ENCODE assay signal across 23 mouse cellular contexts in genomic region chr13:70979344-70979743, GRCm38 (mm10).
A peak's percentile ranks its signal among the peaks of the same experiment; 100 is the strongest.
DNase-seq lines count a peak whose midpoint lies in the region; ATAC-seq and TF ChIP-seq lines count a peak whose summit lies in the region.
"Had no signal": no experiment of that assay in that cellular context is flagged by ENCODE, and none has a peak within 500 bp of the region (broad histone marks: within the 10 kb centered on the region; RNA-seq: fewer than 3 reads in every experiment).

No protein-coding gene starts in this region.

- WGBS in forebrain, embryonic 11.5 days = 88% methylated on average over 1 of the region's 1 CpGs
- WGBS in forebrain, embryonic 15.5 days = 87% methylated on average over 1 of the region's 1 CpGs
- WGBS in midbrain, embryonic 12.5 days = 89% methylated on average over 1 of the region's 1 CpGs
- WGBS in midbrain, postnatal 0 days = 80% methylated on average over 1 of the region's 1 CpGs
- 95% methylated on average over 1 of the region's 1 CpGs for WGBS in midbrain, embryonic 13.5 days

- no peak for DNase-seq in forebrain, embryonic 11.5 days (ENCODE audit: low spot score)
- DNase-seq in midbrain, postnatal 0 days (ENCODE audit: low spot score) = no peak
- peak; percentile 28 for DNase-seq in WW6 (ENCODE audit: low read depth, low spot score)
- DNase-seq in heart, adult 9 months (ENCODE audit: low spot score in 2 of 2) = no peak
- no peak for DNase-seq in thymus, postnatal 36 days
- DNase-seq: adrenal gland, postnatal 25 days; cerebellum, adult 11 months; cerebellum, adult 9-11 months; gastrocnemius, adult 2 months; kidney, postnatal 4 days; liver, postnatal 0 days; thymus, postnatal 14 days had no signal

- ATAC-seq in forebrain, embryonic 11.5 days (replicated peaks; ENCODE audit: low FRiP score) = peak; percentile 90
- no peak for ATAC-seq in forebrain, embryonic 15.5 days (replicated peaks)
- peak; percentile 87 for ATAC-seq in midbrain, embryonic 12.5 days (ENCODE audit: low FRiP score, low read depth)
- ATAC-seq in midbrain, postnatal 0 days (ENCODE audit: low FRiP score) = no peak
- peak; percentile 56 for ATAC-seq in midbrain, embryonic 13.5 days
- ATAC-seq: intestine, embryonic 16.5 days; liver, postnatal 0 days; lung, postnatal 0 days had no signal

- no peak for TF ChIP-seq CTCF in midbrain, postnatal 0 days (IDR thresholded peaks at IDR 0.05)

- no peaks in the 10 kb centered on the region for H3K27me3 ChIP-seq in forebrain, embryonic 11.5 days (ENCODE audit: control insufficient read depth, insufficient read depth, low read length)
- H3K27me3 ChIP-seq in forebrain, embryonic 15.5 days = no peaks in the 10 kb centered on the region
- H3K27me3 ChIP-seq in midbrain, embryonic 12.5 days = no peaks in the 10 kb centered on the region
- no peaks in the 10 kb centered on the region for H3K27me3 ChIP-seq in midbrain, postnatal 0 days (ENCODE audit: insufficient read depth, low read length)
- H3K27me3 ChIP-seq in midbrain, embryonic 13.5 days = no peaks in the 10 kb centered on the region
- H3K27me3 ChIP-seq: kidney, embryonic 15.5 days; limb, embryonic 12.5 days had no signal

- H3K36me3 ChIP-seq in forebrain, embryonic 11.5 days (ENCODE audit: control insufficient read depth, insufficient read depth, low read length) = no peaks in the 10 kb centered on the region
- H3K36me3 ChIP-seq in forebrain, embryonic 15.5 days = no peaks in the 10 kb centered on the region
- no peaks in the 10 kb centered on the region for H3K36me3 ChIP-seq in midbrain, embryonic 12.5 days
- no peaks in the 10 kb centered on the region for H3K36me3 ChIP-seq in midbrain, postnatal 0 days (ENCODE audit: insufficient read depth, low read length)
- no peaks in the 10 kb centered on the region for H3K36me3 ChIP-seq in midbrain, embryonic 13.5 days
- H3K36me3 ChIP-seq: kidney, embryonic 15.5 days; limb, embryonic 12.5 days had no signal

- no peak overlapping the region for H3K4me3 ChIP-seq in forebrain, embryonic 11.5 days (ENCODE audit: low read depth, low read length)
- H3K4me3 ChIP-seq in forebrain, embryonic 15.5 days = no peak overlapping the region
- no peak overlapping the region for H3K4me3 ChIP-seq in midbrain, embryonic 12.5 days
- H3K4me3 ChIP-seq in midbrain, postnatal 0 days (ENCODE audit: low read depth, low read length) = no peak overlapping the region
- no peak overlapping the region for H3K4me3 ChIP-seq in midbrain, embryonic 13.5 days (replicated peaks)
- H3K4me3 ChIP-seq: gastrocnemius, adult 2 months; kidney, embryonic 15.5 days; limb, embryonic 12.5 days had no signal

- H3K9me3 ChIP-seq in forebrain, embryonic 11.5 days (ENCODE audit: control insufficient read depth, low read length) = no peaks in the 10 kb centered on the region
- H3K9me3 ChIP-seq in forebrain, embryonic 15.5 days = no peaks in the 10 kb centered on the region
- H3K9me3 ChIP-seq in midbrain, embryonic 12.5 days = no peaks in the 10 kb centered on the region
- no peaks in the 10 kb centered on the region for H3K9me3 ChIP-seq in midbrain, postnatal 0 days (ENCODE audit: low read length)
- no peaks in the 10 kb centered on the region for H3K9me3 ChIP-seq in midbrain, embryonic 13.5 days
- H3K9me3 ChIP-seq: kidney, embryonic 15.5 days; limb, embryonic 12.5 days had no signal

- no peak overlapping the region for H3K9ac ChIP-seq in forebrain, embryonic 11.5 days (ENCODE audit: low read length)
- H3K9ac ChIP-seq in forebrain, embryonic 15.5 days (replicated peaks) = no peak overlapping the region
- no peak overlapping the region for H3K9ac ChIP-seq in midbrain, embryonic 12.5 days (replicated peaks)
- H3K9ac ChIP-seq in midbrain, postnatal 0 days (replicated peaks; ENCODE audit: low read length, poor library complexity, severe bottlenecking) = no peak overlapping the region
- no peak overlapping the region for H3K9ac ChIP-seq in midbrain, embryonic 13.5 days (replicated peaks)
- H3K9ac ChIP-seq: kidney, embryonic 15.5 days; limb, embryonic 12.5 days; liver, postnatal 0 days had no signal

- H3K27ac ChIP-seq in forebrain, embryonic 11.5 days (ENCODE audit: low read depth, low read length) = peak overlapping the region; percentile 66
- H3K27ac ChIP-seq in forebrain, embryonic 15.5 days (replicated peaks) = no peak overlapping the region
- H3K27ac ChIP-seq in midbrain, embryonic 12.5 days (replicated peaks) = peak overlapping the region; percentile 63
- no peak overlapping the region for H3K27ac ChIP-seq in midbrain, postnatal 0 days (ENCODE audit: low read depth, low read length)
- no peak overlapping the region for H3K27ac ChIP-seq in midbrain, embryonic 13.5 days
- H3K27ac ChIP-seq: gastrocnemius, adult 2 months; hindbrain, postnatal 0 days; kidney, embryonic 15.5 days; limb, embryonic 12.5 days; macrophage had no signal

- H3K4me1 ChIP-seq in forebrain, embryonic 11.5 days (replicated peaks; ENCODE audit: control insufficient read depth, insufficient read depth, low read length) = peaks cover 3% of the 10 kb centered on the region; the same call in 1 of the 2 replicates
- no peaks in the 10 kb centered on the region for H3K4me1 ChIP-seq in forebrain, embryonic 15.5 days
- H3K4me1 ChIP-seq in midbrain, embryonic 12.5 days = peaks cover 11% of the 10 kb centered on the region; the same call in 1 of the 2 replicates
- no peaks in the 10 kb centered on the region for H3K4me1 ChIP-seq in midbrain, postnatal 0 days (ENCODE audit: insufficient read depth, low read length)
- H3K4me1 ChIP-seq in midbrain, embryonic 13.5 days (replicated peaks) = 0 out of 2 replicates have a peak, but pooled peaks cover 3% of the 10 kb centered on the region
- H3K4me1 ChIP-seq: kidney, embryonic 15.5 days; limb, embryonic 12.5 days had no signal

- no peak overlapping the region for H3K4me2 ChIP-seq in forebrain, embryonic 11.5 days (ENCODE audit: low read depth, low read length, severe bottlenecking)
- no peak overlapping the region for H3K4me2 ChIP-seq in forebrain, embryonic 15.5 days (replicated peaks)
- H3K4me2 ChIP-seq in midbrain, embryonic 12.5 days (replicated peaks) = no peak overlapping the region
- no peak overlapping the region for H3K4me2 ChIP-seq in midbrain, postnatal 0 days (ENCODE audit: low read depth, low read length, poor library complexity, severe bottlenecking)
- no peak overlapping the region for H3K4me2 ChIP-seq in midbrain, embryonic 13.5 days (replicated peaks)
- H3K4me2 ChIP-seq: heart, embryonic 11.5 days; kidney, embryonic 15.5 days; limb, embryonic 12.5 days; liver, embryonic 11.5 days had no signal

Comparison
In these comparisons a context has a peak if more than half of its experiments do, and no peak if none do; other contexts are left out.
1. ATAC-seq: peak in forebrain, embryonic 11.5 days (single experiment), midbrain, embryonic 12.5 days (single experiment) and midbrain, embryonic 13.5 days (single experiment); none in forebrain, embryonic 15.5 days (single experiment) and midbrain, postnatal 0 days (single experiment).
2. H3K27ac ChIP-seq: peak in forebrain, embryonic 11.5 days (single experiment) and midbrain, embryonic 12.5 days (single experiment); none in forebrain, embryonic 15.5 days (single experiment), midbrain, postnatal 0 days (single experiment) and midbrain, embryonic 13.5 days (single experiment).